Mouse (Mus musculus) lung, adult 2 months (tissue): ENCODE results near the gene Litaf.

Source experiments
- CTCF ChIP-seq: fragments of 200-500 bp; IDR thresholded peaks from 2 replicates; pipeline ENCODE4 v1.5.1; 2011; ENCODE audit warnings: mild to moderate bottlenecking, low read length, control low read depth; ENCODE audit not compliant: insufficient read depth
- POLR2A ChIP-seq: fragments of 200-500 bp; IDR thresholded peaks from 2 replicates; pipeline ENCODE4 v1.6.1; 2011; ENCODE audit warnings: low read depth, mild to moderate bottlenecking, control low read depth, low read length, borderline replicate concordance; ENCODE audit errors: extremely low read depth

GRCm38 (mm10) chr16:11066833-11067191 is 855 bp upstream of the Litaf start:
- TF ChIP-seq POLR2A (no peak), CTCF (no peak)
